Mouse (Mus musculus) adrenal gland, adult 8-10 months (tissue): ENCODE measurements around the gene Spag16. TPM values are rescaled to one million over a fixed set of nuclear protein-coding genes. Genes with fewer than 3 reads are reported as not detected.
A peak's percentile ranks its signal among the peaks of the same experiment; 100 is the strongest.
"Not testable (repeated sequence)": the region's sequence is repeated elsewhere in the genome, so short reads cannot be mapped to it uniquely, and the experiment has no call there.

ENCODE experiments used
- DNase-seq: peaks from one replicate; pipeline ENCODE4 v3.0.0; 2022
- total RNA-seq, 4 experiments: library from RNA; stranded (reverse); gene quantifications; 2 replicates each; pipeline ENCODE4 v1.2.4; 2022

The Spag16 gene
- total RNA-seq = not detected

DNA sequence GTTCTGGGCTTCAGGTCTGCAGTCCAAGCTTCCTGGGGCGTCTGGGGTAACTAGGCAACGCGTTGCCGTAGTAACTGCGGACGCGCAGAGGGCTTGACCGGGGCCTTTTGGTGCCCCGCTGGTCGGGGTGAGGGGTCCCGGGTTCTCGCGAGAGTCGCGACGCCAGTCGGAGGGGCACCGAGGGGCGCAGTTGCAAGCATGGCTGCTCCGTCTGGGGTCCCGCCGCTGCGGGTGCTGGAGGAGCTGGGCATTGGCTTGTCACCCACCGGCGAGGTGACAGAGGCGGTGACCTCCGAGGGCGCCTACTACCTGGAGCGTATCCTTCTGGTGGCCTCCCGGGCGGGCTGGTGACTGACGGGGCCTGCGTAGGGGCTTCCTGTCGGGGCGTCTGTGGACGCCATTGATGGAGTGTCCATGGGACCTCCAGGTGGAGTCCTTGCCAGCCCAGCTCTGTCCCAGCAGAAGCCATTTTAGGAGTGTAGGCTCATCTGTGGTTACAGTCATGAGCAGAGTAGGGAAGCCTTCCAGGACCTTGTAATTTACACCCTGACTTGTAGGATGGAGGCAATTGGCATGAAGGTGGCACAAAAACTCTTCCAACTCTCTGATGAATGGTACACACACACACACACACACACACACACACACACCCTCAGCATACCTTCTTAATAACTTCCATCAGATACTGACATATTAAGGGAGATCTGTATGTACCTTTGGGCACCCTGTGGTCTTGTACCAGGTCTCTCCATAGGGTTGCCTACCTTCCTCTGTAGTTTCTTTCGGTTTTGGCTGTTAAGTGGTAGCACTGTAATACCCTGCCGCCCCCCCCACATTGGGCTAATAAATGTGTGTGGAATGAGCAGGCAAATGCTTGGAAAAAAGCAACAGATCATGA is at the start of gene Spag16:
Spag16 (plus strand) TSS at position 165 of the 898 bp plus-strand sequence.
- no peak for DNase-seq

DNA sequence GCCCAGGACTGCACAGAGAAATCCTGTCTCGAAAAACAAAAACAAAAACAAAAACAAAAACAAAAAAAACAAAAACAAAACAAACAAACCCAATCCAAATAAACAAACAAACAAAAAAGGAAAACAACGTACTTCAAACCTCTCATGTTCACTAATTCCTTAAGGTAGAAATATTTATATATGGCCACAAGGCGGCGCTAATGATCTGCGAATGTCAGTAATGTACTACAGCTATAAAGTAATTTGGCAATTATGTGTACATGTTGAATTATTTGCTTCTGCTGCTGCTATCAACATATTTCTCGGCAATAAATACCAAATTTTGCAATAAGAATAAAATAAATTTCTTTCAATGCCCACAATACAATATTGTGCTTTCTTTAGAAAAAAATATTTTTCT is 41.6 kb upstream of the Spag16 start:
- DNase-seq = no peak

DNA sequence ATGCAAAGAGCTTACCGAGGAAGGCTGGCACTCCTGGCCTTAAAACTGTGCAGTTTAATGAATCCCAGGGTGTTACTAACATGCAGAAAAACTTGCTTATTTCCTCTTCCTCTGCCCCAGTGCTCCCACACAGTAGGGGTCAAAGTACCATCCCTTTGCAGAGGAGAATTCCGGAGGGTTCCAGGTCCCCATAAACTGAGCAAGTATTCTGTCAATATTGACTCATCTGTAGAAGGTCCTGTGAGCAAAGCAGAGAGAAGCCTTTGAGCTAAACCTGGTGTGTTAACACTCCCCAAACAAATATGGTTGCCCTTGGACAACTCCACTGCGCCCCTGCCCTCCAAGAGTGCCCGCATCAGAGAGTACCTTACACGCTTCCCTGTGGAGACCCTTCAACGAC is 40.1 kb upstream of the Spag16 start:
- DNase-seq = no peak

DNA sequence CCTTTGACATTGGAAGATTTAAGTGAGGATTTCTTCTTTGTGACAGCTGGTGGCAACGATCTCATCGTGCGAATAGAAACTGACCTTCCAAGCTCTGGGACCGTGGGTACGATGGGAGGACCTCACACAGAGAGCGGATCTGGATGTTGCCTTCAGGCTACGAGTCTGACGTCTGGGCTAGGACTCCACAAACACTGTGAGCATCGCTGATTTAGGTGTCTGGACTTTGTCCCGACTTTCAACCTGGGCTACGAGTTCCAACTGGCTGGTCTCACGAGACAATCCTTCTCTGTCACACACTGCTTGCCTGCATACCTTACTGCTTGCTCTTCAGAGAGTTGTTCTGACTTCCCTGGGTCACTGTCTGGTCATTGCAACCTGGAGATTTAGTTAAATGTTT is 39.4 kb upstream of the Spag16 start:
- no peak for DNase-seq

DNA sequence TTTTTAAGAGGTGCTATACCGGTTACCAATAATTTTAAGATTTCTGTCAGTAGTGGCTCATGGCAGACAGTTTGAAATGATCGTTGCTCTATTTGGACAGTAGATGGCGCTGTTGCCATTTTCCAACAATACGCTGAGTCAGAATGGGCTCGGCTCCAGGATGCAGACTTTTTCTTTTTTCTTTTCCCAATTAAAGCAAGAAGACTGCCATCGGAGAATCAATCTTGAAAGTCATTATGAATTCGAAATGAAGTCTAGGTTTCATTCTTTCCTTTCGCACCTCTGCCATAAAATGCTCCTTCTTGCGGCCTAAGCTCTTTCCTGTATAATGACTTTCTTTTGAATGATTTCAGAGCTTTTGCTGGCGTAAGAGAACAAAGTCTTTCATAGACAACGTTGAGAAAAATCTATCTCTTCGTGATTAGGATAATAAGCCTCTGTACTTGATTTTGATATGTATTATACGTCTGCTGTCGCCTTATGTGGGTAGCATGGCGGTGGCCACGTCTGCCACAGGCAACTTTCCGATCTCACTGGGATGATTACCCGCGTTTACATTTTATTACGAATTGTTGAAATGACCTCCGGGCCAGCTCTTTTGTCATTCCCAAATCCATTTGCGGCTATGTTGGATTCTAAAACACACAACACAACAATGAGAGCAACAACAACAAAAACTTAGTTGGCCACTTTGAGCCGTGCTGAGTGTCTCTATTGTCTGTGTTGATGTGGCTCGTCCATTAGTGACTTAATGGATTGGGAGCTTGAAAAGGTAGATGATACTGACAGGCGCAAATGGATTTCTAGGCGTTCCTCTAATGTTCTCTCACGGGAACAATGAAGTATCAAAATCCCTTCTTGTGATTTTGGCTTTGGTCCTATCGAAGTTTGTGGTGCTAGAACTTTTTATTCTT is 36.2 kb upstream of the Spag16 start:
- DNase-seq = peak; percentile 16

DNA sequence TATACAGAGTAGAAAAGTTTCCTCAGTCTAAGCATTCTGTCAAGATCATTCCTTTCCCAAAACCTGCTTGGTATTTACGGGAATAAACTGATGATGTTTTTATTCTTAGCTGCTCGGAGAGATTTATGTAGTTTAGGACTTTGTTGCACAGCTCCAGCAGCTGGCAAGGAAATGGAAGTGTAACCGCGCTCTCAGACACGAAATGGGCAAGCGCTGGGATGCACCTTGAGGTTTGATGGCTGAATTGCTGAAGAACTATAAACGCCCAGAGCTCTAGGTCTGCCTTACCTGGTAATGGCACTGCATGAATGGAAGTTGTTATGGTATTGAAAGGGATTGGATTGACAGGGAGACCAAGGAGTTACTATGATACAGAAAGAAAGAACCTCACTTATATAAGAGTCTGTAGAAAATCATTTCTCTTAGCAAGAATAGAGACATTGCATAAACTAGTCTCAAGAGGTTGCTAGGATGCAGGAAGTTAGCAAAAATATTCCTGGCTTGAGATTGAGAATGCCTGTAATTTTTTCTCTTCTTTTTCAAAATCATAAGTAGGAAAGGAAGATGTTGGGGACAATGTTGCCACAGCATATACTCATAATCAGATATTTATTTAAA is 27.7 kb upstream of the Spag16 start:
- DNase-seq = no peak

DNA sequence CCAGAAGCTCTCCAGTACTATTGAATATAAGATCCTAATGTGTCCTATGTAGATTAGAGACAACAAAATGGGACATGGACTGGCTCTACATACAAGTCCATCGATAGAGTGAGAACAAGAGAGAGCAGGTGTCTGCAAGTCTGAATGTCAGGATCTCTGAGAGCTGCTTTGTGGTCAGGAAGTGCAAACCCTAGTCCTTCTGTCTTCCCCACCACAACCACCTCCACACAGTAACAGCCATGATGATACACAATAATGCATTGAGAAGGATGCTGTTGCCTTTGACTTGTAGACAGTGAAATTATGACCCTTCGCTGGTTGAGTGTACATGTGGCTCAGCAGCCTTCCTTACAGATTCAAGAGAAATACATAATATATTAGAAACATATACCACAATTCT is 16.6 kb upstream of the Spag16 start:
- no peak for DNase-seq

DNA sequence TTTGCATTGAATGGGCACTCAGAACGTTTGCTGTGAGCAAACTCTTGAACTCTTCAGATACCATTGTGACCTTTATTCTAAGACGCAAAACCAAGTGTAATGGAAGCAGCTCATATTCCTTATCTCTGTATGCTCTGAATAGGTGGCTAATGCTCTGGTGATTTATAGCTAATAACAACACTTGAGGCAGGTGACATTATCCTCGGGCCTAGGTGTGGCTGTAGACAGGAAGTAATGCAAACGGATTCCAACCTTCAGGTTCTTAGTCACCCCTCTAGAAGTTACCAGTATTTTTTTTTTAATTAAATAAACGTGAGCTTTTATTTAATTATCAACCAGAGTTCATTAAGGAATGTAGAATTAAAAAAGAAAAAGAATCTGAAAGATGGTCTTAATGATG is 1.1 kb upstream of the Spag16 start:
- DNase-seq = not testable (repeated sequence)

DNA sequence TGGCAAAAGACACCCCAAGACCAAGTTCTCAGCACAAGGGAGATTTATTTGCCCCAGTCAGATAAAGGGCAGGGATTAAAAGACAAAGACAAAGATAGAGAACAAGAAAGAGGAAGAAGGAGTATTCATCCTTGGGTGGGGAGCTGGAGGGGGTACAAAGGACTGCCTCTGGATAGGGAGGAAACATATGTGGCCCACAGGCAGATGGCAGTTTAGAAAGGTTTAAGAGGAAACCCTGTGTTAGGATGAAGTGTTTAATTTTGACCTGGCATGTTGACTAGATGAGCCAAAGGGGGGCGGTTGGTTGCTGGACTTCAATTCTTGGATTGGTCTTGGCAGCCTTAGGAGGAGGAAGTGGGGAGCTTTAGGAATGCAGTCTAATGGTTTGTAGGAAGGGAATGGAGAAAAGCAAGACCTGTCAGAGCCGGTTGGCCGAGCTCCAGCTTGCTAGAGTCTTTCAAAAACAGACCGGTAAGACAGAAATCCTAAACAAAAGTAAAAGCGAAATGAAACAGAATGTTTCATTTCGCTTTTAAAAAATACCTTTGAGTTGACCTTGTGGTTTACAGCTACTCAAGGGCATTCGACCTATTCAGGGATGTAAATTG is 2.2 kb downstream of the Spag16 start:
- no peak for DNase-seq

DNA sequence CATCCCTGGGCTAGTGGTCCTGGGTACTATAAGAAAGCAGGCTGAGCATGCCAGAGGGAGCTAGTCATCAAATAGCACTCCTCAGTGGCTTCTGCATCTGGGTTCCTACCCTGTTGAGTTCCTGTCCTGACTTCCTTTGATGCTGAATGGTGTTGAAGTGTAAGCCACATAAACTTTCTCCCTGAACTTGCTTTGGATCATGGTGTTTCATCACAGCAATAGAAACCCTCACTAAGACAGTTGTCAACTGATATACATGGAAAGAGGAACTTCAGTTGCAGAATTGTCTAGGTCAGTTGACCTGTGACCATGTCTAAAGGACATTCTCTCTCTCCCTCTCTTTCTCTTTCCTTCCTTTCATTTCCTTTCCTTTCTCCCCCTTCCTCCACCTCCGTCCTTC is 3.8 kb downstream of the Spag16 start:
- no peak for DNase-seq

DNA sequence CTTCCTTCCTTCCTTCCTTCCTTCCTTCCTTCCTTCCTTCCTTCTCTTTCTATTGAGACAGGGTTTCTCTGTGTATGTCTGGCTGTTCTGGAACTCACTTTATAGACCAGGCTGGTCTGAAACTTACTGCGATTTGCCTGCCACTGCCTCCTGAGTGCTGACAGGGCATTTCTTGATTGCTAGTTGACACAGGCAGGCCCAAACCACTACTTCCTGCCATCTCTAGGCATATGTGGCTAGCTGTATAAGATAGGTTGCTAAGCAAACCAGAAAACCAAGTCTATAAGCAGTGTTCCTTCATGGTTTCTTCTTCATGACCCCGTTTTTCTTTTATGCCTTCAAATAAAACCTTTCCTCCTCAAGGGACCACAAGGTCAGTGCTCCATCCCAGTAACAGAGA is 4.2 kb downstream of the Spag16 start:
- no peak for DNase-seq

DNA sequence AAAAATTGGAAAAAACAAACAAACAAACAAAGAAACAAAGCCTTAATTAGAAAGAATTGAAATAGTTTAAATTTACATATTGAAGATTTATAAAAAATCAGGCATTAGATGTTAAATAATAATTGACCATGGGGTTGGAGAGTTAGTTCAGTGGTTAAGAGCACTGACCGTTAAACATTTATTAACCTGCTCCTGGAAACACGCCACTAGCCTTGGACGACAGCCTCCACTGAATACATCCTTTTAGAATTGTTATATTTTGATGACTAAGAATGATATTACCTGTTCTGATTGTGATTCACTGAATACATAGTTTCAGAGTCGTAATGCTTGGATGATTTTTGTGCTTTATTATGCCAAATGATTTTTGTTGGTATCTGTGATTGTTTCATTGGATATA is 6.7 kb downstream of the Spag16 start:
- not testable (repeated sequence) for DNase-seq

DNA sequence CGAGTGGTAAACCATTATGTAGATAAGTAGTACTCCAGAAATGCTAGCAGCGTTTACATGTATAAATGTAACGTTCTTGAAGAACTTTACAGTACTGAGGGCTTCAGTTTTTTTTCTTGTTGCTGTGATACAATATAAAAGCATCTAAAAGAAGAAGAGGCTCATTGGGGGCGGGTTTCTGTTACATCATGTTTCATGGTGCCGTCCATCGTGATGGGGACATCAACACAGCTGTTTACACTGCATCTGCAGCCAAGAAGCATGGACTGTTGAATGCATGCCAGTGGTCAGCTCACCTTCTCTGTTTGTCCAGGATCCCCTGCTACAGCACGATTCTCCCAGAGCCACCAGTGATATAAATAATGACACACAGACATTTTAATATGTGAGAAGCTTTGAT is 26.7 kb downstream of the Spag16 start:
- no peak for DNase-seq

DNA sequence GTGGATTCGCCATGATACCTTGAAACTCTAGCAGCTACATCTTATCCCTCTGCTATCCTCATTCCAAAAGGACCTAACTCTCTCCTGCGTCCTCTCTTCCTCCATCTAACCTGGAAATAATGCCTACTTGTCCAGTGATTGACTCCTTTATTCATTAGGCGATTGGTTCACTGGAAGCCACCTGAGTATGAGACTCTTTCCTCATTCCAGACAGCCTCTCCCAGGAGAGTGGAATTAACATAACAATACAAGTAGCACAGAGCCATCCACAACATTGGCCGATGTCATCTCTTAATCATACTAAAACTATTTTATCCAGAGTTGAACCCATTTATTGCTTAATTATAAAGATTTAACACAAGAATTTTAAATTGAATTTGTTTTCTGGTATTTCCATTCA is 41.0 kb downstream of the Spag16 start:
- DNase-seq = no peak

DNA sequence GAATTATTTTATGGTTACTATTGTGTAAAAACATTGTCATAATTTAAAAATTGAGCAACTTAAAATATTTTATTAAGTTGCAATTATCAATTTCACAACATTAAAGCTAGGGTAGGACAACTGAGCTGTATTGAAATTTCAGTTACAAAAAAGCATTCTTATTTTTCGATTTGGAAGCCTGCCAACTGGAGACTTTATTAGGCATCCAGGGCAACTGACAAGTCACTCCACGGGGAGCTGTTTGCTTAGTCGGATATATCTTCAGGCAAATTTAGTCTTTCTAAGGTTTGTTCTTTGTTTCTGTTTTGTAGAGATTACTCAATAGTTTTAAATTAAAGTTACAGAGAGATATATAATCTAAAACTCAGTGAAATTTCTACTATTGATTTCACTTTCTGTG is 129.8 kb downstream of the Spag16 start:
- DNase-seq = no peak

DNA sequence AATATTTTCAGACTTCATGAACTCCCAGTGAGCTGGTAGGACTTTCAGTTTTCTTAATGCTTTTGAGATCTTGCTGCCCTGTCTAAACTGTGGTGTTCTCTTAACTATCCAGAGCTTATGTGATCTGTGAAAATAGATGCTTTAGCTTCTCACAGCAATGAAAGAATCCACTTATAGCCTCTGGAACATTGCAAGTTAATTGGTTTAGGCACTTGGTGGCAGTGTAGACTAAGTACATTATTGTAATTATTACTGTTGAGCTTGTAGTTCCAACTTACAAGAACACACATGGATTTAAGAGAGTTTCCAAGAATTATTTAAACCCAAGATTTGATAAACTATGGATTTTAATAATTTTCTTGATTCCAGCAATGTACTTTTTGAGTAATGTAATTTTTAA is 170.1 kb downstream of the Spag16 start:
- DNase-seq = no peak

DNA sequence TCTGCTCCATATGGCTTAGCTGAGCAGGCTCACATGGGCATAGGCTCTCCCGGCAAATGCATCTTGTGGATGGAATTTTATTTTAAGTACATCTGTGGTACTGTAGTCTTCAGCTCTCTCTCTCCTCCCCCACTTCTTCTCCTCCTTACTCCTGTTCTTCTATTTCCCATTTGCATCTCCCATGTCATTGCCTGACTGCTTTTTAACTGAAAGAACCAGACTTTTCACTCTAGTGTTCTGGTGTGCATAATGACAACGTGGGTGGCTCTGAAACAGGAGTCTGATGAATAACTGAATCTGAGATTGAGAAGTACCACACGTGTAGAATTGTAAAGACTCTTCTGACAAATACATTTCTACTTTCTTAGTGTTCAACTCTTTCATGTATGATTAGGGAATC is 186.2 kb downstream of the Spag16 start:
- no peak for DNase-seq

DNA sequence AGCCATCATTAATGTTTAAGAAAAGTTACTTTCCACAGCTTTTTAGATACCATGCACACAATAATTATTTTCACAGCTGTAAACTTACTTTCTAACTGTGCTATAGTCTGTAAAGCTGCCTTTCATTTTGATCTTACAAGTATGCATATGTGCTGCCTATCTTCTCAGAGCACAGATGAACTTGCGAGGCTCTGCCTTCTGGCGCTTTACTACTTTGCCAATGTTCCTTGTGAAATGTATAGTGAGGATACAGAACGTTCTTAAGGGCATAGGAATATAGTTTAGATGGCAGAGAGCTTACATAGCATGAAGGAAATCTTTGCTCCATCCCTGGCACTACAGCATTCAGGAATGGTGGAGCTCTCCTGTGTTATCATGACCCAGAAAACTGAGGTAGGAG is 210.6 kb downstream of the Spag16 start:
- no peak for DNase-seq

DNA sequence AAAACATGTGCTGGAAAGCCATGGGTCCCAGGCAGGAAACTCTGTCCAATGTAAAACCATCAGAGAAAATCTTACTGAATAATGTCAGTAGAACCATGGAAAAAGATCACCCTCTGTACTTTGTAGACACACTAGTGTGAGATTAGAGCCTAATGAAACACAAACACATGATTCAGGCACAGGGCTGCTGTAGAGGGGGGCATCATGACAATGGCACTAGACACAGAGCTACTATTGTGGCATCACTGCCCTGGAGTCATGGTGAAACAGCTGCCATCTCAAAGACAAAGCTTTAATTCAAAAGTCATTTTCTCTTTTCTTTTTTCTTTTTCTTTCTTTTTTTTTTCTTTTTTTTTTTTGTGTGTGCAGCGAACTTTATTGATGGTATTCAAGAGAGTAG is 240.6 kb downstream of the Spag16 start:
- no peak for DNase-seq

DNA sequence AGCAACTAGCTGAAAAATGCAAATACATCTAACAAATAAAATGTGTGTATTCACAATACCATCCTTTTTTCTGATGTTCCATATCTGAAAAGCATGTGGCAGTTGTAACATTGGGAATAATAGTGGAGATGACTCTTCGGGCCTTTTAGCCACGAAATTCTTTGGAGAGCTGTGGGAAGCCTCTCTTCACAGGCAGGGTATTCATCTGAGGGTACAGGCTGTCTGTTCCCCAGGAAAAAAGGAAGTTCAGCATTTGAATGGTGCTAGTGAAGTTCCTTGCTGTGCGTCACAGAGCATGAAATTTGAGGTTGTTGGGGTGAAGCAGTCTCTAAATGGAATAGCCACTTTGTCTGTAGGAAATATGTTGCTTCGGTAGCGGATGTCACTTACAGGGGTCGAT is 246.7 kb downstream of the Spag16 start:
- DNase-seq = no peak

DNA sequence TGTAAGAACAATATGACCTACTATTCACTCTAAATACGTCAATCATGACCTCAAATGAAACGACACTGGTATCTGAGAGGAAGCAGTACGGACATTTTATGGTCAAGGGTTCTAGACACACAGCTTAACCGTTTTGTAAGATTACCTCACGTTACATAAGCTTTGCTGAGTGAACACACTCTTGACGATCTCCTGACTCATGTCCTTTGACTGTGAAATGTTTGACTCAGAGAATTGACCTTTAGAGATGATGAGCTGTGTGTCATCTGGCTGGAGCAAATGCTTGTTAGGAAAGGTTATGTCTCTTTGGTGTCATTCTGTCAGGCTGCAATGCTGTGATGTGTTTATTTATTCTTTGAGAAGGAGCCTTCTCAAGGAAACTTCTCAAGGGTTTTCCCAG is 252.0 kb downstream of the Spag16 start:
- peak; percentile 35 for DNase-seq

DNA sequence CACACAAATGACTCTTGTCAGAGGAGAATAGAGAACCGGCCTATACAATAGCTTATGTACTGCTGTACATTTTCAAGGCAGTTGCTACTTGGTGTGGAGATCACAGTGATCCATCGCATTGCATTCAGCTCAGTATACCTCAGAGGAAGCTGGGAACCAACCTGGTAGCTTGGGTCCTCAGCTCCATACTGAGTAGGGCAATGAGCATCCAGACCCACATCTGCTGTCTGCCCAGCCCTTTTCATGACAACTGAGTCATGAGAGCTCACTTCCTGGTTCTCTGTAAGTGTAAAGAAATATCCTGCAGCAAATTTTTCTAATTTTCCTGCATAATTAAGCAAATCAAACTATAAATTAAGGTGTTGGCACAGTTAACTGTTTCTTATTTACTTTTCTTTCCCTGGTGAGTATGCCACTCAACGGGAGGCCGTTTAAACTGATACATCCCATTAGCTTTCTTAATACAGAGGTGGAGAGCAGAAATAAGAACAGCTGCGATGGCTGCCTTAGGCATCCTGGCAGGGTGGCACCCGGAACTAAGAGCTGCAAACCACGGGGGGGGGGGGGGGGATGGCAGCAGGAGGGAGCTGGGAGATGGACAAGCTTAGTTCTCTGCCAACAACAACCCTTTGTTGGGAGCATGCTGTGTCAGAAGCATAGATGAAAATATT is 255.6 kb downstream of the Spag16 start:
- DNase-seq = no peak
